11 mouse cellular contexts compared by ENCODE assay signal in the genomic region with DNA sequence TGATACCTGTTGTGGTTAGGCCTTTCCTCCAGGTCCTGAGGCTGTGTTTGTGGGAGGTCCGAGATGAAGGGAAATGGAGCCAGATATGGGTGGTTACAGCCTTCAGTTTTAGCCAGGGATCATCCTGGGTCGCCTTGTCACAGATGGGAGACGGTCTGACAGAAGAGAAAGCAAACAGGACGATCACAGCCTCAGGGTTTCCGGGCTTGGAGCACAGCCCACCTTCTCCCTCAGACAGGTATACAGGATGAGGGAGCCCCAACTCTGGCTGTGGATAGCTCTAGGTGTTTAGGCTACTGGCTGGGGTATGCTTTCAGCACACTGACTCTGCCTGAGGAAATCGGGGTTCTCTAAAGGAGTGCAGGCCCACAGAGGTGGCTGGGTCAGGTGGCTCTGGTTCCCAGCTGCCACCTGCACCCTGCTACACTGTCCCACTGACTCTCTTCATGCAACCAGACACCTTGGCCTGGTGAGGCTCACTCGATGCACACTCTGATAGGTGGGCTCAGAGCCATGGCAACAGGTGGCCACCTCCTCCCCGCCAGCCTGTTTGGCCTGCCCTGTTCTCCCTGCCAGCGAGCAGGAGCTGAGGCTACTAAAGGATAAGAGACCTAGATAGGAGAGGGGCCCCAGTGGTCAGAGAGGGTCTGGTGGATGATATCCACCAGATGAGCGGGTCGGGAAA. TPM values are rescaled to one million over a fixed set of nuclear protein-coding genes. Genes with fewer than 3 reads are reported as not detected.
DNase-seq lines count a peak whose midpoint lies in the region; ATAC-seq and TF ChIP-seq lines count a peak whose summit lies in the region.
"Had no signal": no experiment of that assay in that cellular context is flagged by ENCODE, and none has a peak within 500 bp of the region (broad histone marks: within the 10 kb centered on the region; RNA-seq: fewer than 3 reads in every experiment).

No protein-coding gene starts in this region.

- no peaks in the 10 kb centered on the region for H3K9me3 ChIP-seq in heart, embryonic 14.5 days (ENCODE audit: control insufficient read depth, low read length)
- no peaks in the 10 kb centered on the region for H3K9me3 ChIP-seq in midbrain, embryonic 10.5 days (replicated peaks)
- no peaks in the 10 kb centered on the region for H3K9me3 ChIP-seq in midbrain, embryonic 15.5 days
- no peaks in the 10 kb centered on the region for H3K9me3 ChIP-seq in stomach, postnatal 0 days (ENCODE audit: control insufficient read depth, low read length)
- H3K9me3 ChIP-seq: liver, embryonic 12.5 days; midbrain, embryonic 13.5 days had no signal

- TF ChIP-seq EP300 in stomach, postnatal 0 days (optimal IDR thresholded peaks at IDR 0.05) = no peak

- H3K36me3 ChIP-seq in heart, embryonic 14.5 days (ENCODE audit: control insufficient read depth, insufficient read depth, low read length) = peaks cover 29% of the 10 kb centered on the region
- H3K36me3 ChIP-seq in midbrain, embryonic 10.5 days = peaks cover 43% of the 10 kb centered on the region
- H3K36me3 ChIP-seq in midbrain, embryonic 15.5 days (replicated peaks) = peaks cover 10% of the 10 kb centered on the region; the same call in 1 of the 2 replicates
- peaks cover 13% of the 10 kb centered on the region; the same call in 1 of the 2 replicates for H3K36me3 ChIP-seq in stomach, postnatal 0 days (ENCODE audit: control insufficient read depth, insufficient read depth, low read length)

- no peak overlapping the region for H3K27ac ChIP-seq in heart, embryonic 14.5 days (replicated peaks in 1 of 2; ENCODE audit: control insufficient read depth in 1 of 2, insufficient read depth in 1 of 2, low read depth in 2 of 2, low read length in 2 of 2)
- H3K27ac ChIP-seq in midbrain, embryonic 10.5 days (replicated peaks) = 0 out of 2 replicates have a peak overlapping the region, but pooled peaks have one; percentile 17
- H3K27ac ChIP-seq in midbrain, embryonic 15.5 days = no peak overlapping the region
- peak overlapping the region; percentile 40; the same call in 1 of the 2 replicates for H3K27ac ChIP-seq in stomach, postnatal 0 days (replicated peaks)
- H3K27ac ChIP-seq: liver, embryonic 12.5 days; midbrain, embryonic 13.5 days had no signal

- intact Hi-C loops in left cerebral cortex, postnatal 10 days (cut with DNase I) = no loop called here

- no peak for DNase-seq in heart, adult 8-10 months (ENCODE audit: low spot score)
- no peak for DNase-seq in midbrain, embryonic 10.5 days (ENCODE audit: low spot score)
- peak; percentile 76 to 87 for DNase-seq in gastrocnemius, adult 8-10 months (ENCODE audit: low spot score in 2 of 2)
- no peak for DNase-seq in stomach, postnatal 0 days (ENCODE audit: low spot score)
- no peak for DNase-seq in layer of hippocampus, adult 9-11 months
- no peak for DNase-seq in left cerebral cortex, postnatal 10 days (ENCODE audit: extremely low spot score in 1 of 2, low spot score in 2 of 2)
- DNase-seq: spleen, adult 18-20 months had no signal

- H3K9ac ChIP-seq in heart, embryonic 14.5 days (ENCODE audit: low read length) = peak overlapping the region; percentile 60
- H3K9ac ChIP-seq in midbrain, embryonic 15.5 days = no peak overlapping the region
- H3K9ac ChIP-seq in stomach, postnatal 0 days (ENCODE audit: low read length) = no peak overlapping the region; the same call in 1 of the 2 replicates
- H3K9ac ChIP-seq: liver, embryonic 12.5 days; midbrain, embryonic 13.5 days had no signal

- no peaks in the 10 kb centered on the region for H3K27me3 ChIP-seq in heart, embryonic 14.5 days (ENCODE audit: control insufficient read depth, insufficient read depth, low read length)
- no peaks in the 10 kb centered on the region for H3K27me3 ChIP-seq in midbrain, embryonic 10.5 days (ENCODE audit: low read depth, poor library complexity, severe bottlenecking)
- no peaks in the 10 kb centered on the region for H3K27me3 ChIP-seq in midbrain, embryonic 15.5 days (replicated peaks)
- no peaks in the 10 kb centered on the region for H3K27me3 ChIP-seq in stomach, postnatal 0 days (ENCODE audit: control insufficient read depth, insufficient read depth, low read length)
- H3K27me3 ChIP-seq: liver, embryonic 12.5 days; midbrain, embryonic 13.5 days had no signal

- no peak for ATAC-seq in heart, embryonic 14.5 days (ENCODE audit: insufficient number of reproducible peaks, insufficient read depth, low FRiP score, low read depth)
- no peak for ATAC-seq in midbrain, embryonic 15.5 days (replicated peaks)
- ATAC-seq in stomach, postnatal 0 days (ENCODE audit: low FRiP score, low TSS enrichment) = no peak
- ATAC-seq: liver, embryonic 12.5 days; midbrain, embryonic 13.5 days had no signal

- no peak overlapping the region for H3K4me3 ChIP-seq in heart, embryonic 14.5 days (ENCODE audit: control insufficient read depth in 1 of 2, insufficient read depth in 1 of 2, low read depth in 1 of 2, low read length in 2 of 2)
- no peak overlapping the region for H3K4me3 ChIP-seq in midbrain, embryonic 10.5 days
- no peak overlapping the region for H3K4me3 ChIP-seq in midbrain, embryonic 15.5 days
- H3K4me3 ChIP-seq in stomach, postnatal 0 days (ENCODE audit: low read depth, low read length) = no peak overlapping the region
- H3K4me3 ChIP-seq: liver, embryonic 12.5 days; midbrain, embryonic 13.5 days had no signal

- peak overlapping the region; percentile 20; the same call in 1 of the 2 replicates for H3K4me2 ChIP-seq in heart, embryonic 14.5 days (ENCODE audit: low read length)
- H3K4me2 ChIP-seq in midbrain, embryonic 15.5 days = no peak overlapping the region
- H3K4me2 ChIP-seq in stomach, postnatal 0 days (replicated peaks; ENCODE audit: low read depth) = no peak overlapping the region
- H3K4me2 ChIP-seq: liver, embryonic 12.5 days; midbrain, embryonic 13.5 days had no signal

- TF ChIP-seq CTCF in stomach, postnatal 0 days (IDR thresholded peaks at IDR 0.05; ENCODE audit: low read depth) = no peak

- H3K4me1 ChIP-seq in heart, embryonic 14.5 days (ENCODE audit: control insufficient read depth in 2 of 2, insufficient read depth in 2 of 2, low read length in 2 of 2) = peaks cover 49 to 66% of the 10 kb centered on the region in 2 experiments
- H3K4me1 ChIP-seq in midbrain, embryonic 10.5 days = peaks cover 56% of the 10 kb centered on the region
- H3K4me1 ChIP-seq in midbrain, embryonic 15.5 days = peaks cover 36% of the 10 kb centered on the region
- H3K4me1 ChIP-seq in stomach, postnatal 0 days (replicated peaks; ENCODE audit: control insufficient read depth, insufficient read depth) = no peaks in the 10 kb centered on the region; the same call in none of the 2 replicates

- WGBS in heart, embryonic 14.5 days = 46% methylated on average over 11 of the region's 11 CpGs
- 59% methylated on average over 11 of the region's 11 CpGs for WGBS in midbrain, embryonic 10.5 days
- 69% methylated on average over 11 of the region's 11 CpGs for WGBS in midbrain, embryonic 15.5 days
- WGBS in stomach, postnatal 0 days = 64% methylated on average over 11 of the region's 11 CpGs

RNA-seq across cellular contexts. Expression of a gene that starts 39.2 kb away (rescaled TPM):
- polyA plus RNA-seq in heart, embryonic 14.5 days (2014; fragmentation: Nextera tagmentation; extraction: Ambion mirVana) = 34.9 and 41.1 TPM in 2 replicates
- total RNA-seq in heart, adult 8-10 months (2022) = 10 to 100 TPM; 30.2 to 31.3 (median 31.0) TPM
- 39.7 and 39.8 TPM in 2 replicates for polyA plus RNA-seq in midbrain, embryonic 10.5 days (2016; fragmentation: Nextera tagmentation; extraction: Ambion mirVana)
- polyA plus RNA-seq in midbrain, embryonic 15.5 days (2015; fragmentation: Nextera tagmentation; extraction: Ambion mirVana) = 51.7 and 55.5 TPM in 2 replicates
- 10 to 100 TPM; 38.3 to 69.6 (median 41.9) TPM for total RNA-seq in gastrocnemius, adult 8-10 months (2022)
- 22.4 and 30.6 TPM in 2 replicates for polyA plus RNA-seq in stomach, postnatal 0 days (2015; fragmentation: Nextera tagmentation; extraction: Ambion mirVana)
- 10 to 100 TPM; 31.7 to 37.6 TPM for total RNA-seq in left cerebral cortex, postnatal 10 days (2021)

RNA-seq across cellular contexts. Expression of a gene that starts 41.6 kb away (rescaled TPM):
- 102 and 117 TPM in 2 replicates for polyA plus RNA-seq in heart, embryonic 14.5 days (2014; fragmentation: Nextera tagmentation; extraction: Ambion mirVana)
- total RNA-seq in heart, adult 8-10 months (2022) = 10 to 100 TPM; 64.1 to 92.7 (median 77.5) TPM
- 421 and 499 TPM in 2 replicates for polyA plus RNA-seq in midbrain, embryonic 10.5 days (2016; fragmentation: Nextera tagmentation; extraction: Ambion mirVana)
- 183 and 198 TPM in 2 replicates for polyA plus RNA-seq in midbrain, embryonic 15.5 days (2015; fragmentation: Nextera tagmentation; extraction: Ambion mirVana)
- 100 to 1,000 TPM in 1 of 4 experiments, 10 to 100 TPM in 3; 84.7 to 103 (median 92.1) TPM for total RNA-seq in gastrocnemius, adult 8-10 months (2022)
- 285 and 309 TPM in 2 replicates for polyA plus RNA-seq in stomach, postnatal 0 days (2015; fragmentation: Nextera tagmentation; extraction: Ambion mirVana)
- total RNA-seq in left cerebral cortex, postnatal 10 days (2021) = 10 to 100 TPM; 73.4 to 81.3 TPM

RNA-seq across cellular contexts. Expression of a gene that starts 51.9 kb away (rescaled TPM):
- polyA plus RNA-seq in heart, embryonic 14.5 days (2014; fragmentation: Nextera tagmentation; extraction: Ambion mirVana) = 30.5 and 32.6 TPM in 2 replicates
- 10 to 100 TPM; 14.7 to 17.9 (median 17.1) TPM for total RNA-seq in heart, adult 8-10 months (2022)
- polyA plus RNA-seq in midbrain, embryonic 10.5 days (2016; fragmentation: Nextera tagmentation; extraction: Ambion mirVana) = 62.7 and 71.2 TPM in 2 replicates
- 62.5 and 65.8 TPM in 2 replicates for polyA plus RNA-seq in midbrain, embryonic 15.5 days (2015; fragmentation: Nextera tagmentation; extraction: Ambion mirVana)
- total RNA-seq in gastrocnemius, adult 8-10 months (2022) = 10 to 100 TPM; 24.0 to 31.2 (median 28.1) TPM
- polyA plus RNA-seq in stomach, postnatal 0 days (2015; fragmentation: Nextera tagmentation; extraction: Ambion mirVana) = 32.3 and 36.4 TPM in 2 replicates
- total RNA-seq in left cerebral cortex, postnatal 10 days (2021) = 10 to 100 TPM; 40.9 to 41.4 TPM

RNA-seq across cellular contexts. Expression of a gene that starts 55.0 kb away (rescaled TPM):
- not detected in 2 replicates for polyA plus RNA-seq in heart, embryonic 14.5 days (2014; fragmentation: Nextera tagmentation; extraction: Ambion mirVana)
- total RNA-seq in heart, adult 8-10 months (2022) = not detected
- not detected in 2 replicates for polyA plus RNA-seq in midbrain, embryonic 10.5 days (2016; fragmentation: Nextera tagmentation; extraction: Ambion mirVana)
- polyA plus RNA-seq in midbrain, embryonic 15.5 days (2015; fragmentation: Nextera tagmentation; extraction: Ambion mirVana) = not detected in 2 replicates
- total RNA-seq in gastrocnemius, adult 8-10 months (2022) = not detected
- polyA plus RNA-seq in stomach, postnatal 0 days (2015; fragmentation: Nextera tagmentation; extraction: Ambion mirVana) = 0.31 and 0.34 TPM in 2 replicates
- under 1 TPM; 0.36 to 0.45 TPM for total RNA-seq in left cerebral cortex, postnatal 10 days (2021)
- polyA plus RNA-seq: midbrain, embryonic 13.5 days had no signal

Comparison
In these comparisons a context has a peak if more than half of its experiments do, and no peak if none do; other contexts are left out.
1. H3K27ac ChIP-seq: peak in midbrain, embryonic 10.5 days (single experiment) and stomach, postnatal 0 days (single experiment); none in heart, embryonic 14.5 days (0 of 2) and midbrain, embryonic 15.5 days (single experiment).
2. DNase-seq: peak in gastrocnemius, adult 8-10 months (2 of 2); none in heart, adult 8-10 months (single experiment), midbrain, embryonic 10.5 days (single experiment), stomach, postnatal 0 days (single experiment), layer of hippocampus, adult 9-11 months (single experiment) and left cerebral cortex, postnatal 10 days (0 of 2).